ENCODE assay signal across 8 mouse cellular contexts in genomic region chr7:65803422-65804303, GRCm38 (mm10). TPM values are rescaled to one million over a fixed set of nuclear protein-coding genes. Genes with fewer than 3 reads are reported as not detected.
DNase-seq lines count a peak whose midpoint lies in the region; ATAC-seq and TF ChIP-seq lines count a peak whose summit lies in the region.

No protein-coding gene starts in this region.

- no peaks in the 10 kb centered on the region for H3K27me3 ChIP-seq in midbrain, embryonic 10.5 days (ENCODE audit: low read depth, poor library complexity, severe bottlenecking)
- no peaks in the 10 kb centered on the region for H3K27me3 ChIP-seq in midbrain, embryonic 14.5 days (ENCODE audit: control insufficient read depth, insufficient read depth, low read length)
- H3K27me3 ChIP-seq in intestine, embryonic 16.5 days (replicated peaks; ENCODE audit: control insufficient read depth, insufficient read depth, low read length) = no peaks in the 10 kb centered on the region
- no peaks in the 10 kb centered on the region for H3K27me3 ChIP-seq in liver, embryonic 12.5 days (replicated peaks)
- H3K27me3 ChIP-seq in stomach, postnatal 0 days (ENCODE audit: control insufficient read depth, insufficient read depth, low read length) = no peaks in the 10 kb centered on the region

- no peak overlapping the region for H3K4me3 ChIP-seq in midbrain, embryonic 10.5 days
- H3K4me3 ChIP-seq in midbrain, embryonic 14.5 days (replicated peaks; ENCODE audit: low read depth, low read length) = no peak overlapping the region
- no peak overlapping the region for H3K4me3 ChIP-seq in intestine, embryonic 16.5 days (ENCODE audit: low read length)
- H3K4me3 ChIP-seq in liver, embryonic 12.5 days = no peak overlapping the region
- no peak overlapping the region for H3K4me3 ChIP-seq in stomach, postnatal 0 days (ENCODE audit: low read depth, low read length)

- no peak for TF ChIP-seq EP300 in stomach, postnatal 0 days (optimal IDR thresholded peaks at IDR 0.05)

- H3K4me2 ChIP-seq in midbrain, embryonic 14.5 days (ENCODE audit: low read length) = no peak overlapping the region
- peak overlapping the region; percentile 7; the same call in 1 of the 2 replicates for H3K4me2 ChIP-seq in intestine, embryonic 16.5 days (ENCODE audit: low read depth, low read length)
- H3K4me2 ChIP-seq in liver, embryonic 12.5 days = no peak overlapping the region
- H3K4me2 ChIP-seq in stomach, postnatal 0 days (replicated peaks; ENCODE audit: low read depth) = peak overlapping the region; percentile 14; the same call in 1 of the 2 replicates

- H3K9me3 ChIP-seq in midbrain, embryonic 10.5 days (replicated peaks) = no peaks in the 10 kb centered on the region
- no peaks in the 10 kb centered on the region for H3K9me3 ChIP-seq in midbrain, embryonic 14.5 days (ENCODE audit: control insufficient read depth, low read length)
- H3K9me3 ChIP-seq in intestine, embryonic 16.5 days (ENCODE audit: control insufficient read depth, low read length) = no peaks in the 10 kb centered on the region
- H3K9me3 ChIP-seq in liver, embryonic 12.5 days (replicated peaks) = no peaks in the 10 kb centered on the region
- no peaks in the 10 kb centered on the region for H3K9me3 ChIP-seq in stomach, postnatal 0 days (ENCODE audit: control insufficient read depth, low read length)

- 56% methylated on average over 11 of the region's 11 CpGs for WGBS in midbrain, embryonic 10.5 days
- 65% methylated on average over 11 of the region's 11 CpGs for whole genome bisulfite sequencing in midbrain, embryonic 14.5 days
- 20% methylated on average over 11 of the region's 11 CpGs for WGBS in intestine, embryonic 16.5 days
- 50% methylated on average over 11 of the region's 11 CpGs for WGBS in liver, embryonic 12.5 days (ENCODE audit: insufficient replicate concordance)
- 17% methylated on average over 11 of the region's 11 CpGs for WGBS in stomach, postnatal 0 days

- no peak for ATAC-seq in midbrain, embryonic 14.5 days (ENCODE audit: low FRiP score, low TSS enrichment)
- peak; percentile 88 for ATAC-seq in intestine, embryonic 16.5 days
- ATAC-seq in liver, embryonic 12.5 days = peak; percentile 73
- peak; percentile 70 for ATAC-seq in stomach, postnatal 0 days (ENCODE audit: low FRiP score, low TSS enrichment)

- no peak overlapping the region for H3K9ac ChIP-seq in midbrain, embryonic 14.5 days (replicated peaks; ENCODE audit: low read length)
- H3K9ac ChIP-seq in intestine, embryonic 16.5 days (ENCODE audit: low read depth, low read length) = no peak overlapping the region
- H3K9ac ChIP-seq in liver, embryonic 12.5 days = no peak overlapping the region
- H3K9ac ChIP-seq in stomach, postnatal 0 days (ENCODE audit: low read length) = no peak overlapping the region

- no peak for DNase-seq in midbrain, embryonic 10.5 days (ENCODE audit: low spot score)
- no peak for DNase-seq in midbrain, embryonic 14.5 days
- peak; percentile 47 for DNase-seq in stomach, postnatal 0 days (ENCODE audit: low spot score)
- no peak for DNase-seq in layer of hippocampus, adult 9-10 months (ENCODE audit: low spot score)
- DNase-seq in ovary, adult 18-20 months (ENCODE audit: low spot score) = no peak
- no peak for DNase-seq in layer of hippocampus, postnatal 10 days (ENCODE audit: low spot score in 2 of 2)

- TF ChIP-seq CTCF in stomach, postnatal 0 days (IDR thresholded peaks at IDR 0.05; ENCODE audit: low read depth) = 0 out of 2 replicates have a peak, but pooled peaks have one; percentile 1

- H3K4me1 ChIP-seq in midbrain, embryonic 10.5 days = peaks cover 6% of the 10 kb centered on the region; the same call in 1 of the 2 replicates
- no peaks in the 10 kb centered on the region for H3K4me1 ChIP-seq in midbrain, embryonic 14.5 days (ENCODE audit: control insufficient read depth, insufficient read depth, low read length)
- H3K4me1 ChIP-seq in intestine, embryonic 16.5 days (ENCODE audit: control insufficient read depth, insufficient read depth, low read length) = peaks cover 13% of the 10 kb centered on the region
- no peaks in the 10 kb centered on the region for H3K4me1 ChIP-seq in liver, embryonic 12.5 days
- H3K4me1 ChIP-seq in stomach, postnatal 0 days (replicated peaks; ENCODE audit: control insufficient read depth, insufficient read depth) = 0 out of 2 replicates have a peak, but pooled peaks cover 2% of the 10 kb centered on the region

- peak overlapping the region; percentile 35 for H3K27ac ChIP-seq in midbrain, embryonic 10.5 days (replicated peaks)
- no peak overlapping the region for H3K27ac ChIP-seq in midbrain, embryonic 14.5 days (replicated peaks; ENCODE audit: low read depth, low read length)
- H3K27ac ChIP-seq in intestine, embryonic 16.5 days (ENCODE audit: low read length) = peak overlapping the region; percentile 53; the same call in 1 of the 2 replicates
- H3K27ac ChIP-seq in liver, embryonic 12.5 days = peak overlapping the region; percentile 53
- peak overlapping the region; percentile 61; the same call in 1 of the 2 replicates for H3K27ac ChIP-seq in stomach, postnatal 0 days (replicated peaks)

- no peaks in the 10 kb centered on the region for H3K36me3 ChIP-seq in midbrain, embryonic 10.5 days
- H3K36me3 ChIP-seq in midbrain, embryonic 14.5 days (ENCODE audit: control insufficient read depth, insufficient read depth, low read length) = no peaks in the 10 kb centered on the region
- no peaks in the 10 kb centered on the region for H3K36me3 ChIP-seq in intestine, embryonic 16.5 days (ENCODE audit: control insufficient read depth, insufficient read depth, low read length)
- no peaks in the 10 kb centered on the region for H3K36me3 ChIP-seq in liver, embryonic 12.5 days
- H3K36me3 ChIP-seq in stomach, postnatal 0 days (ENCODE audit: control insufficient read depth, insufficient read depth, low read length) = no peaks in the 10 kb centered on the region

RNA-seq across cellular contexts. Expression of gene Pcsk6, which starts 57.9 kb away (rescaled TPM):
- polyA plus RNA-seq in midbrain, embryonic 10.5 days (2016; fragmentation: Nextera tagmentation; extraction: Ambion mirVana) = 0.70 and 0.74 TPM in 2 replicates
- 0.92 and 1.3 TPM in 2 replicates for polyA plus RNA-seq in midbrain, embryonic 14.5 days (2014; fragmentation: Nextera tagmentation; extraction: Ambion mirVana)
- polyA plus RNA-seq in intestine, embryonic 16.5 days (2015; fragmentation: Nextera tagmentation; extraction: Ambion mirVana) = 2.2 and 2.3 TPM in 2 replicates
- polyA plus RNA-seq in liver, embryonic 12.5 days (2016; fragmentation: Nextera tagmentation; extraction: Ambion mirVana) = 0.87 and 1.0 TPM in 2 replicates
- 7.0 and 12.0 TPM in 2 replicates for polyA plus RNA-seq in stomach, postnatal 0 days (2015; fragmentation: Nextera tagmentation; extraction: Ambion mirVana)
- total RNA-seq in layer of hippocampus, postnatal 10 days (2021) = 10 to 100 TPM; 10.8 to 11.6 TPM

Comparison
In these comparisons a context has a peak if more than half of its experiments do, and no peak if none do; other contexts are left out.
1. H3K4me2 ChIP-seq: peak in intestine, embryonic 16.5 days (single experiment) and stomach, postnatal 0 days (single experiment); none in midbrain, embryonic 14.5 days (single experiment) and liver, embryonic 12.5 days (single experiment).